Mouse (Mus musculus) stomach, postnatal 0 days (tissue): ENCODE results near the gene Gm7879.

Source experiments
- CTCF ChIP-seq: IDR thresholded peaks from 2 replicates; pipeline ENCODE4 v1.5.1; 2016; ENCODE audit warnings: antibody characterized with exemption, low read depth, mild to moderate bottlenecking, moderate library complexity
- EP300 ChIP-seq: optimal IDR thresholded peaks from 2 replicates; pipeline ENCODE3; 2016; ENCODE audit warnings: antibody characterized with exemption

DNA sequence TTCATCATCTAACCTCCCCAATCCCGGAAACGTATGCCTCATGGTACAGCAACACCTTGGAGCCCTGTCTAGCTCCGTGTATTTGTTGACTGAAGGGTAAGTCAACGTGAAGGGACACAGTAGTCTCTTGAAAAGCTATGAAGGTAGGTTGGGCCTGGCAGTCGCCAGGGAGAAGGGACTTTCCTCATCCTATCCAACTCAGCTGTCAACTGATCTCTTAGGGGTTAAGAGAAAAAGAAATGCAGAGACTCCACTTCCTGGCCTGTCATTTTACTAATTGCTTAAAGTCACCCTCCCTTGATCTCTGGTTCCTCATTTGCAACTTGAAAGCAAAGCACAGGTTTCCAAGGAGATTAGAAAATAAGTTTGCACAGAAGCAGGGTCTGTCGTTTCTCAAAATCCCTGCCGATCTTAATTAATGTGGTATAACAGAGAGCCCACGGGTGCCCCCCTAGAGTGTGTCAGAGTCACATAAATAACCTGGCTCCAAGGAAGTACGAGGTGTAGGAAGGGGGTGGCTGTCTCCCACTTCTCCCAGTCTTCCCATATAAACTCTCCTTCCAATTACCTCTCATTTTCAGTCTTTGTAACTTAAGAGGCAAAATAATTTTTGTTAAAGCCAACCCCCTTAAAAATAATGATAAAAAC lies 34.5 kb downstream of the Gm7879 start:
- no peak for TF ChIP-seq CTCF
- no peak for TF ChIP-seq EP300
